Mouse (Mus musculus) kidney, postnatal 4 days (tissue): Measurements from ENCODE around the gene Cog4.

Source experiments
- DNase-seq, 2 experiments: peaks; one replicate each; pipeline ENCODE4 v3.0.0; 2021; ENCODE audit warnings: mixed read lengths in 2 of 2

Gene Cog4

GRCm38 (mm10) chr8:110846405-110847170, at the start of gene Cog4, which contains the start of gene Sf3b3:
Gene Cog4 (plus strand): TSS chr8:110846600.
Gene Sf3b3 (minus strand): TSS chr8:110846787.
- peak; percentile 86 to 92 for DNase-seq

GRCm38 (mm10) chr8:110797086-110797485, 49.3 kb upstream of the Cog4 start:
- no peak for DNase-seq

- DNase-seq: peak in 1 of 2 experiments; percentile 17
Observed at GRCm38 (mm10) chr8:110802988-110803387, 43.4 kb upstream of the Cog4 start.

GRCm38 (mm10) chr8:110803856-110804255, 42.5 kb upstream of the Cog4 start:
- DNase-seq: peak in 1 of 2 experiments; percentile 9

GRCm38 (mm10) chr8:110804825-110805514, 41.4 kb upstream of the Cog4 start:
- peak in 1 of 2 experiments; percentile 27 for DNase-seq

- peak in 1 of 2 experiments; percentile 49 for DNase-seq
Observed at GRCm38 (mm10) chr8:110805669-110806068, 40.7 kb upstream of the Cog4 start, which contains the start of gene Il34. Gene Il34 (minus strand): TSS chr8:110805924.

GRCm38 (mm10) chr8:110806146-110806545, 40.3 kb upstream of the Cog4 start:
- DNase-seq: no peak

GRCm38 (mm10) chr8:110808495-110809472, 37.6 kb upstream of the Cog4 start:
- peak; percentile 73 to 79 for DNase-seq

- DNase-seq: peak; percentile 37 to 59
Observed at GRCm38 (mm10) chr8:110809831-110810230, 36.6 kb upstream of the Cog4 start.

- DNase-seq: no peak
Observed at GRCm38 (mm10) chr8:110810481-110811065, 35.8 kb upstream of the Cog4 start.

- DNase-seq: no peak
Observed at GRCm38 (mm10) chr8:110811116-110811515, 35.3 kb upstream of the Cog4 start.

GRCm38 (mm10) chr8:110811793-110812192, 34.6 kb upstream of the Cog4 start:
- DNase-seq: no peak

GRCm38 (mm10) chr8:110812349-110813080, 33.9 kb upstream of the Cog4 start:
- no peak for DNase-seq

GRCm38 (mm10) chr8:110813081-110813812, 33.2 kb upstream of the Cog4 start:
- DNase-seq: no peak

- no peak for DNase-seq
Observed at GRCm38 (mm10) chr8:110815308-110815707, 31.1 kb upstream of the Cog4 start.

GRCm38 (mm10) chr8:110816990-110817389, 29.4 kb upstream of the Cog4 start:
- no peak for DNase-seq

- peak; percentile 36 to 54 for DNase-seq
Observed at GRCm38 (mm10) chr8:110818593-110818992, 27.8 kb upstream of the Cog4 start.

GRCm38 (mm10) chr8:110820257-110820656, 26.1 kb upstream of the Cog4 start:
- DNase-seq: no peak

- DNase-seq: no peak
Observed at GRCm38 (mm10) chr8:110821960-110822359, 24.4 kb upstream of the Cog4 start.

- DNase-seq: no peak
Observed at GRCm38 (mm10) chr8:110824861-110825260, 21.5 kb upstream of the Cog4 start.

GRCm38 (mm10) chr8:110828511-110828910, 17.9 kb upstream of the Cog4 start:
- no peak for DNase-seq
